10 mouse cellular contexts compared by ENCODE assay signal in genomic region chr3:37655933-37656633, GRCm38 (mm10). TPM values are rescaled to one million over a fixed set of nuclear protein-coding genes. Genes with fewer than 3 reads are reported as not detected.
DNase-seq lines count a peak whose midpoint lies in the region; ATAC-seq lines count a peak whose summit lies in the region.
"Had no signal": no experiment of that assay in that cellular context is flagged by ENCODE, and none has a peak within 500 bp of the region (broad histone marks: within the 10 kb centered on the region; RNA-seq: fewer than 3 reads in every experiment).

No protein-coding gene starts in this region.

- peak overlapping the region; percentile 73; the same call in 1 of the 2 replicates for H3K27ac ChIP-seq in heart, embryonic 10.5 days
- H3K27ac ChIP-seq in embryonic facial prominence, embryonic 11.5 days (replicated peaks; ENCODE audit: low read depth, low read length): peak overlapping the region; percentile 13; the same call in 1 of the 2 replicates
- H3K27ac ChIP-seq in intestine, embryonic 16.5 days (ENCODE audit: low read length): no peak overlapping the region
- H3K27ac ChIP-seq in neural tube, embryonic 12.5 days: no peak overlapping the region
- H3K27ac ChIP-seq: macrophage had no signal

- DNase-seq in heart, embryonic 10.5 days (ENCODE audit: low spot score): no peak
- no peak for DNase-seq in heart, postnatal 14 days
- DNase-seq in CD4-positive, CD25-positive, alpha-beta regulatory T cell, adult 2 months (ENCODE audit: low read depth, low spot score): peak; percentile 72
- peak; percentile 47 for DNase-seq in embryonic facial prominence, embryonic 11.5 days (ENCODE audit: low spot score)
- no peak for DNase-seq in adipocyte (ENCODE audit: low spot score)
- no peak for DNase-seq in gastrocnemius, postnatal 25 days

- no peaks in the 10 kb centered on the region for H3K36me3 ChIP-seq in heart, embryonic 10.5 days
- no peaks in the 10 kb centered on the region for H3K36me3 ChIP-seq in embryonic facial prominence, embryonic 11.5 days (replicated peaks; ENCODE audit: control insufficient read depth, insufficient read depth, low read depth, low read length)
- H3K36me3 ChIP-seq in intestine, embryonic 16.5 days (ENCODE audit: control insufficient read depth, insufficient read depth, low read length): no peaks in the 10 kb centered on the region
- no peaks in the 10 kb centered on the region for H3K36me3 ChIP-seq in neural tube, embryonic 12.5 days

- ATAC-seq in embryonic facial prominence, embryonic 11.5 days (replicated peaks; ENCODE audit: insufficient number of reproducible peaks, low FRiP score, low TSS enrichment, low read depth): 0 out of 2 replicates have a peak, but pooled peaks have one; percentile 27
- ATAC-seq in intestine, embryonic 16.5 days: no peak
- ATAC-seq in neural tube, embryonic 12.5 days (ENCODE audit: low FRiP score, low read depth): peak; percentile 29; the same call in 1 of the 2 replicates
- ATAC-seq: Patski had no signal

- 18% methylated on average over 20 of the region's 20 CpGs for WGBS in heart, embryonic 10.5 days
- WGBS in embryonic facial prominence, embryonic 11.5 days: 18% methylated on average over 20 of the region's 20 CpGs
- WGBS in intestine, embryonic 16.5 days: 29% methylated on average over 20 of the region's 20 CpGs
- WGBS in neural tube, embryonic 12.5 days: 24% methylated on average over 20 of the region's 20 CpGs

- H3K9me3 ChIP-seq in heart, embryonic 10.5 days: no peaks in the 10 kb centered on the region
- no peaks in the 10 kb centered on the region for H3K9me3 ChIP-seq in embryonic facial prominence, embryonic 11.5 days (replicated peaks; ENCODE audit: control insufficient read depth, low read length)
- H3K9me3 ChIP-seq in intestine, embryonic 16.5 days (ENCODE audit: control insufficient read depth, low read length): no peaks in the 10 kb centered on the region
- H3K9me3 ChIP-seq in neural tube, embryonic 12.5 days: no peaks in the 10 kb centered on the region

- H3K9ac ChIP-seq in embryonic facial prominence, embryonic 11.5 days (replicated peaks; ENCODE audit: low read length): no peak overlapping the region
- H3K9ac ChIP-seq in intestine, embryonic 16.5 days (ENCODE audit: low read depth, low read length): peak overlapping the region; percentile 27; the same call in 1 of the 2 replicates
- no peak overlapping the region for H3K9ac ChIP-seq in neural tube, embryonic 12.5 days

- intact Hi-C loops in heart, postnatal 14 days (cut with DNase I): no loop called here

- H3K27me3 ChIP-seq in heart, embryonic 10.5 days (ENCODE audit: insufficient read depth, poor library complexity, severe bottlenecking): peaks cover 22% of the 10 kb centered on the region; the same call in 1 of the 2 replicates
- H3K27me3 ChIP-seq in embryonic facial prominence, embryonic 11.5 days (ENCODE audit: control insufficient read depth, insufficient read depth, low read length): peaks cover 2% of the 10 kb centered on the region; the same call in 1 of the 2 replicates
- H3K27me3 ChIP-seq in intestine, embryonic 16.5 days (replicated peaks; ENCODE audit: control insufficient read depth, insufficient read depth, low read length): no peaks in the 10 kb centered on the region
- peaks cover 23% of the 10 kb centered on the region; the same call in 1 of the 2 replicates for H3K27me3 ChIP-seq in neural tube, embryonic 12.5 days (replicated peaks)
- H3K27me3 ChIP-seq: Patski had no signal

- H3K4me3 ChIP-seq in heart, embryonic 10.5 days: peak overlapping the region; percentile 52
- H3K4me3 ChIP-seq in embryonic facial prominence, embryonic 11.5 days (ENCODE audit: low read depth, low read length): no peak overlapping the region
- peak overlapping the region; percentile 18; the same call in 1 of the 2 replicates for H3K4me3 ChIP-seq in intestine, embryonic 16.5 days (ENCODE audit: low read length)
- no peak overlapping the region for H3K4me3 ChIP-seq in neural tube, embryonic 12.5 days

- H3K4me1 ChIP-seq in heart, embryonic 10.5 days: peaks cover 31% of the 10 kb centered on the region
- H3K4me1 ChIP-seq in embryonic facial prominence, embryonic 11.5 days (ENCODE audit: control insufficient read depth, insufficient read depth, low read length): no peaks in the 10 kb centered on the region
- H3K4me1 ChIP-seq in intestine, embryonic 16.5 days (ENCODE audit: control insufficient read depth, insufficient read depth, low read length): peaks cover 33% of the 10 kb centered on the region
- H3K4me1 ChIP-seq in neural tube, embryonic 12.5 days: peaks cover 16% of the 10 kb centered on the region; the same call in 1 of the 2 replicates

- H3K4me2 ChIP-seq in embryonic facial prominence, embryonic 11.5 days (ENCODE audit: low read depth, low read length): peak overlapping the region; percentile 37
- peak overlapping the region; percentile 36 for H3K4me2 ChIP-seq in intestine, embryonic 16.5 days (ENCODE audit: low read depth, low read length)
- H3K4me2 ChIP-seq in neural tube, embryonic 12.5 days (replicated peaks): peak overlapping the region; percentile 51

RNA-seq across cellular contexts. Expression of gene Spry1, which starts 16.3 kb away (rescaled TPM):
- 5.3 and 8.1 TPM in 2 replicates for polyA plus RNA-seq in heart, embryonic 10.5 days (2016; fragmentation: Nextera tagmentation; extraction: Ambion mirVana)
- total RNA-seq in heart, postnatal 14 days (2021): 10 to 100 TPM; 35.3 to 43.1 TPM
- 10.2 and 15.1 TPM in 2 replicates for polyA plus RNA-seq in embryonic facial prominence, embryonic 11.5 days (2014; fragmentation: Nextera tagmentation; extraction: Ambion mirVana)
- 11.3 and 13.4 TPM in 2 replicates for polyA plus RNA-seq in intestine, embryonic 16.5 days (2015; fragmentation: Nextera tagmentation; extraction: Ambion mirVana)
- 5.0 and 6.9 TPM in 2 replicates for polyA plus RNA-seq in neural tube, embryonic 12.5 days (2016; fragmentation: Nextera tagmentation; extraction: Ambion mirVana)
- 10 to 100 TPM; 18.8 to 21.5 TPM for total RNA-seq in gastrocnemius, postnatal 25 days (2021)

Comparison
In these comparisons a context has a peak if more than half of its experiments do, and no peak if none do; other contexts are left out.
1. DNase-seq: peak in CD4-positive, CD25-positive, alpha-beta regulatory T cell, adult 2 months (single experiment) and embryonic facial prominence, embryonic 11.5 days (single experiment); none in heart, embryonic 10.5 days (single experiment), heart, postnatal 14 days (0 of 2), adipocyte (single experiment) and gastrocnemius, postnatal 25 days (single experiment).
2. H3K27ac ChIP-seq: peak in heart, embryonic 10.5 days (single experiment) and embryonic facial prominence, embryonic 11.5 days (single experiment); none in intestine, embryonic 16.5 days (single experiment) and neural tube, embryonic 12.5 days (single experiment).
3. H3K4me3 ChIP-seq: peak in heart, embryonic 10.5 days (single experiment) and intestine, embryonic 16.5 days (single experiment); none in embryonic facial prominence, embryonic 11.5 days (single experiment) and neural tube, embryonic 12.5 days (single experiment).
4. Peak in every context shown above with its lines, with median percentiles within 50 percentile points of each other: H3K4me2 ChIP-seq.